Mouse (Mus musculus) frontal cortex, adult (tissue): ENCODE measurements around the gene Prdm10.

Experiments
- ATAC-seq: cut with Nextera tagmentation; 2 replicates; pipeline ENCODE4 v1.9.2; 2017; ENCODE audit warnings: mild to moderate bottlenecking, moderate library complexity, mixed read lengths; ENCODE audit not compliant: low TSS enrichment

The Prdm10 gene

DNA sequence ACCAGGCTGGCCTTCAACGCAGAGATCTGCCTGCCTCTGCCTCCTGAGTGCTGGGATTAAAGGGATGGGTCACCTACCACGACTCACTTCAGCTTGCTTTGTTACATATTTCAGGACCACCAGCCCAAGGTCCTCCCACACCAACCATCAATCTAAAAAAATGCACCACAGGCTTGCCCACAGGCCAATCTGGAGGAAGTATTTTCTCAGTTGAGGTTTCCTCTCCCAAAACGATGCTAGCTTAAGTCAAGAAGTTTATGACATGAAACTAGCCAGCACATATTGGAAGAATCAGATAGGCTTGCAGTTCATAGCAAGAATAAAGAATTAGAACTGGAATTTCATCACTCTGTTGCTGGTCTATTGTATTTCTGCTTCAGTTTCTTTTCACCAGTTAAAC, 24.0 kb downstream of the Prdm10 start:
- ATAC-seq: no peak

- ATAC-seq: no peak
Observed at GRCm38 (mm10) chr9:31305117-31305516, 24.8 kb downstream of the Prdm10 start.

- ATAC-seq: no peak
Observed at GRCm38 (mm10) chr9:31305807-31306206, 25.5 kb downstream of the Prdm10 start.

DNA sequence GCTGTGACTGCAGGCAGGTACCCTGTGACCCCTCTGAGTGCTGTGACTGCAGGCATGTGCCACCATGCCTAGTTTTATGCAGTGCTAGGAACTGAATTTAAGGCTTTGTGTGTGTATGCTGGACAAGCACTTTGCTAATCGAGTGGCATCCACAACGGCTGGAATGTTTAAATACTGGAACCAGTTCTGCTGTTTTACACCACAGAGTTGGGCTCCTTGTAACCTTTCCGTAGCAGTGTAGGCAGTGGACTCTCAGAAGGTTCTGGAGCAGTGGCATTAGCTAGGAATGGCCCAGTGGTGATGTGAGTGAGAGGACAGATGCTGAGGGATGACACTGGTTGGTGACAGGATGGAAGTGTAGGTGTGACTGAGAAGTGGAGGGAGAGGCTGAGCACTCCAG, 26.9 kb downstream of the Prdm10 start:
- ATAC-seq: no peak

DNA sequence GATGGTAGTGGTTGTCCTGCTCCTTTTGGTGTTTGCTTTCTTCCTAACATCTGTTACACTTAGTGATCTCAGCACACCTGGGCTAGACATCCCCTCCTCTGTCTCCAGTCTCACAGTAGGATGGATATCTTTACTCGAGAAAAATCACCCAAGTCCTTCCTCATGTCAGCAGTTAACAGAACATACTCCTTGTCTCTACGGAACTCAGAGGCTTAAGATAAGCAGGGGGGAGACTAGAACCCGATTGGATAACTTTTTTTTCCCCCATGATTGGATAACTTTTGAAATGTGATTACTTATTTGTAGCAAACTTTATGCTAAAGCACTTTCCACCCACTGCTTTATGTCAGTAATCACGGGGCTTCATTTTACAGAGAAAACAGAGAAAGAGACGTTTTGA, 28.7 kb downstream of the Prdm10 start:
- ATAC-seq: no peak

- ATAC-seq: no peak
Observed at GRCm38 (mm10) chr9:31310662-31311061, 30.3 kb downstream of the Prdm10 start.

DNA sequence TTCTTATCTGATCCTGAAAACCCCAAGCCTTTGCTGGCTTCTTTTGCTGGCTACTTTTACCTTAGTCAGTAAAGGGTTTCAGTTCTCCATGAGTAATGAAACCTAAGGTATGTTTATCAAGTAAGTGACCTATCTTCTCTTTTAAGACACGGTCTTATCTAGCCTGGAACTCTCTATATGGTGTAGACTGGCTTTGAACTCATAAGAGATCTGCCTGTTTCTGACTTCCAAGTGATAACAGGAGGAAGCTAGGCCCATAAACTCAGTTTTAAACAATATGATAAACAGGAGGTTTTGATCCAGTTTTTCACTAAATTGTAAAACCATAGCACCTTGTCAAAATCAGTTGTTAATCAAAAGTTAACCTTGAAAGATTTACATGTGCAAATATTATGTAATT, 33.5 kb downstream of the Prdm10 start:
- no peak for ATAC-seq

GRCm38 (mm10) chr9:31315983-31316382, 35.6 kb downstream of the Prdm10 start:
- peak; percentile 91 for ATAC-seq

GRCm38 (mm10) chr9:31318956-31319355, 38.6 kb downstream of the Prdm10 start:
- no peak for ATAC-seq

DNA sequence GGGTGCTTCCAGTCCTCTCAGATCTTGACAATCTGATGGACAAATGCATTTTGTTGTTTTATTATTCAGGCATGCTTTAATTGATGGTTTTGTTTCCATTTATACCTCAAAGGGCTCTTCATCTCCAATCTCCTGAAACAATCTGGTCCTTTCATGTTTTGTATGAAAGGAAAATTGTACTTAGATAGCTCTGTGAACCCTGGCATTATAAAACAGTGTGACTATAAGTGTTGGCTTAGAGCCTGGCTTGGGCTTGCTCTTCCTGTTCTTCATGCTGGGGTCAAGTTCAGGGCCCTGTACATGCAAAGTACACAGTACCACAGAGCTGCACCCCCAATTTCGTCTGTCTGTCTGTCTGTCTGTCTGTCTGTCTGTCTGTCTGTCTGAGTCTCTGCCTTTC, 40.4 kb downstream of the Prdm10 start:
- ATAC-seq: no peak

- ATAC-seq: no peak
Observed at GRCm38 (mm10) chr9:31321526-31321925, 41.2 kb downstream of the Prdm10 start.

- no peak for ATAC-seq
Observed at GRCm38 (mm10) chr9:31322090-31322489, 41.8 kb downstream of the Prdm10 start.

- ATAC-seq: no peak
Observed at GRCm38 (mm10) chr9:31330816-31331215, 50.5 kb downstream of the Prdm10 start.

DNA sequence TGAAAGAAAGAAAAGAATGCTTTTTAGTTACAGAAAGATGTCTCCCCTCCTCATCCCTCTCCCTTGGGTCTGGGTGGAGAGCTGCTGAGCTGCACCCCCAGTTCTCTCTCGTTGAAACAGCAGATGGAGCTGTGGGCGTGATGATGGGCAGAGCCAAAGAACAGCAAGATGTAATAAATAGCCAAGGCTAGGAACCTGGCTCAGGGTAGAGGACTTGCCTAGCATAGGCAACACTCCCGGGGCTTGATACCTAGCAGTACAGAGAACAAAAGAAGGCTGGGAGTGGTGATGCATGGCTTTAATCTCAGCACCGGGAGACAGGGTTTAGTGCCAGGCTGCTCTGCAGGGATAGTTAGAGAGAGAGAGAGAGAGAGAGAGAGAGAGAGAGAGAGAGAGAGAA, 50.9 kb downstream of the Prdm10 start:
- peak; percentile 90 for ATAC-seq

- ATAC-seq: peak; percentile 35; the same call in 1 of the 2 replicates
Observed at GRCm38 (mm10) chr9:31331906-31332305, 51.6 kb downstream of the Prdm10 start.

DNA sequence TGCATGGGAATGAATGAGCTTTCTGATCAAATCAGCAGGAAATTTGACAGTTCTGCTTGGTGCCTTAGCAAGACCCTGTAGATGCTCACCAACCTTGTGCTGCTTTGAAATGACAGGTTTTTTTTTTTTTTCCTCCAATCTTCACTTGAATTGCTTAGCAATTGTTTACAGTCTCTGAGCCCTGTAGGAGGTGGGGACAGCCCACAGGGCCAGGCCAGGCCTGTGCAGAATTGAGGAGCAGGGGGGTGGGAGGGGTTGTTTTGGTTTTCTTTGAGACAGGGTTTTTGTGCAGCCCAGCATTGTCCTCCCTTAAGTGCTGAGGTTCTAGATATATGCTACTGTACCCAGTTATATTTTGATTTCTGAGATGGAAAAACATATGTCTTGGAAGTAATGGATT, 52.5 kb downstream of the Prdm10 start:
- ATAC-seq: no peak

DNA sequence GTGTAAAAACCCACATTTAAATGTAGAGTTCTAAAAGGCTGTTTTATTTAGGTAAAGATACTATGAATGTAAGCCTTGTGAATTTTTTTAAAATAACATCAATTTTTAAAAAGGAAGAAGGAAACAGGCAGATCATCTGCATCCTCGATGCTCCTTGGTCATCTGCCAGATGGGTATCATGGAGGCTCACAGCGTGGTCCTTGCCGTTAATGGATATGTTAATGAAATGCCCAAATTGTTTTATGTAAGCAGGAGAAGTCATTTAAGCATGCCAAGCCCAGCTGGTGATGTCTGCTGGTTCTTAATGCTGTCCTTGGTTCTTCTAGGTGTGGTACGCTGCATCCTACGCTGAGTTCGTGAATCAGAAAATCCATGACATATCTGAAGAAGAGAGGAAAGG, 54.7 kb downstream of the Prdm10 start:
- ATAC-seq: no peak

DNA sequence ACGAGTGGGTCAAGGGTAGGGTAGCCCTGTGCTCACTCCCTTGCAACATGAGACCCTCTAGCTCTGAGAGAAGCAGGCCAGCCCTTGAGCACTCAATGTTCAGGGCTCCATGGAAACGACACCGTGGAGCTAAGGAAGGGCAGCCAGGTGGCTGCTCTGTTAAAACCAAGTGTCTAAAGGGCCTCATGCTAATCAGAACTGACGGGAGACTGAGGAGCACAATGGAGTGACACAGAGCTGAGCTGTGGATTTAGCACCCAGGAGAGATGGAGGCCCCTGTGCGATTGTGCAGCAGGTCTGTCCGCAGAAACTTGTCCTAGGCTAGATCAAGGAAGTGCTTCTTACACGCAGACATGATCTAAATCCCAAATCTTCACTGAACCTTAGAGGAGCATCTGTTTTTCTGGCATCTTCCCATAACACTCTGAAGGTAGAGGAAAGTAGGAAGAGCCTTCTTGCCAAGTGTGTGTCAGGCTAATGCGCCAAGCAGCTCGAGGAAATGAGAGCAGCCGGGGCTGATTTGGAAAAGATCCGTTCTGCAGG, 64.0 kb downstream of the Prdm10 start:
- ATAC-seq: peak; percentile 85

DNA sequence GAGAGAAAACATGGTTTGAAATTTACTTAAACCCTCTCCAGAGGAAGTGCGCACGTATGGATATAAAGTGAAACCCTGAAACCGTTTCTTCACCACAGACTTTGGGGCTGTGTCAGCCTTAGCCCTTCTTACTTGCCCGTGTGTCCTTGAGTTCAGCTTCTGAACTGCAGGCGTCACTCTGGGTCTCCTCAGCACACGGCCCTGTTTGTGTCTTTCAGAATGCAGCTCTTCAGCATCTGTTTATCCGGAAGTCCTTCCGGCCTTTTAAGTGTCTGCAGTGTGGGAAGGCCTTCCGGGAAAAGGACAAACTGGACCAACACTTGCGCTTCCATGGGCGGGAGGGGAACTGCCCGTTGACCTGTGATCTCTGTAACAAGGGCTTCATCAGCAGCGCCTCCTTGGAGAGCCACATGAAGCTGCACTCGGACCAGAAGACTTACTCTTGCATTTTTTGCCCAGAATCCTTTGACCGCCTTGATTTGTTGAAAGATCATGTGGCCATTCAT, 66.3 kb downstream of the Prdm10 start:
- no peak for ATAC-seq

- ATAC-seq: no peak
Observed at GRCm38 (mm10) chr9:31348458-31348857, 68.1 kb downstream of the Prdm10 start.

- ATAC-seq: peak; percentile 86
Observed at GRCm38 (mm10) chr9:31348915-31349314, 68.6 kb downstream of the Prdm10 start.

DNA sequence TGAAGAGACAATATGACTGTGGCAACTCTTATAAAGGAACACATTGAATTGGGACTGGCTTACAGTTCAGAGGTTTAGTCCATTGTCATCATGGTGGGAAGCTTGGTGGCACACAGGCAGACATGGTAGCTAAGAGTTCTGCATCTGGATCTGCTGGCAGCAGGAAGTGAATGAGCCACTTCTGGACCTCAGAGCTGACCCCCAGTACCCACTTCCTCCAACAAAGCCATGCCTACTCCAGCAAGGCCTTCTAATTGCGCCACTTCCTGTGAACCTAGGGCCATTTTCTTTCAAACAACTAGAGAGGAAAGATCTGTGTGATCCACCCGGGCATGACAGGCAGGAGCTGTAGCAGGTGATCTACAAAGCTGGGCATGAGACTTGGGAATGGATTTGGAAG, 72.4 kb downstream of the Prdm10 start:
- no peak for ATAC-seq

DNA sequence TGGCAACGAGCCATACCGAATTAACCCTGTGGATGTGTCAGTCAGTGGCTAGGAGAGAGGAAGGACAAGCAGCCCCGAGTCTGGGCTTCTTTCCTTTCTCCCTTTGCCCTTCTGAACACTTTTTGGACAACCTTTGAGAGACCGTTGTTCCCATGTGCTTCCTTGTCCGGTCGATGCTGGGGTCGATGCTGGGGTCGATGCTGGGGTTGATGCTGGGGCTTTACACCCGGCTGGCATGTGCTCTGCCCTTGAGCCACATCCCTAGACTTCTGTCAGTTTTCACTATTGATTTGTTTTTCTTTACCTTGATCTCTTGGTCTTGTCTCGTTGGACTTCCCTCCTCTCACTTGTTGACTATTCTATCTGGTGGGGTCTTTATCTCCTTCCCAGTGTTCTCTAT, 73.2 kb downstream of the Prdm10 start:
- no peak for ATAC-seq

GRCm38 (mm10) chr9:31354051-31354450, 73.7 kb downstream of the Prdm10 start:
- ATAC-seq: no peak
